Mouse (Mus musculus): ENCODE results near the gene Gnb2. TPM values are rescaled to one million over a fixed set of nuclear protein-coding genes. Genes with fewer than 3 reads are reported as not detected.
A peak's percentile ranks its signal among the peaks of the same experiment; 100 is the strongest.

Gene Gnb2
- polyA plus RNA-seq (2014; fragmentation: Nextera tagmentation; extraction: Ambion mirVana) = 352 and 360 TPM in 2 replicates

GRCm38 (mm10) chr5:137533117-137533827, at the start of gene Gnb2, which contains the start of gene Epo:
Gene Gnb2 (minus strand): TSS chr5:137533510.
Gene Epo (minus strand): TSS chr5:137533242.
- ATAC-seq (ENCODE audit: insufficient number of reproducible peaks, low FRiP score, low TSS enrichment, low read depth) = peak; percentile 79; the same call in 1 of the 2 replicates
- Histone ChIP-seq H3K27me3 (ENCODE audit: control insufficient read depth, insufficient read depth, low read length) (no peaks in the 10 kb centered on the region), H3K4me1 (ENCODE audit: control insufficient read depth, insufficient read depth, low read length) (peaks cover 8% of the 10 kb centered on the region), H3K9ac (ENCODE audit: low read length) (peak within 1 kb of the TSS; percentile 84), H3K9me3 (ENCODE audit: control insufficient read depth, low read length) (no peaks in the 10 kb centered on the region), H3K4me2 (ENCODE audit: low read depth, severe bottlenecking) (peak within 1 kb of the TSS; percentile 95), H3K36me3 (ENCODE audit: control insufficient read depth, insufficient read depth, low read length) (peaks cover 12% of the 10 kb centered on the region; the same call in 1 of the 2 replicates), H3K4me3 (ENCODE audit: low read depth, low read length) (peak within 1 kb of the TSS; percentile 81), H3K27ac (replicated peaks; ENCODE audit: low read depth, low read length) (peak within 1 kb of the TSS; percentile 83)
- whole genome bisulfite sequencing = 0% methylated on average over 39 of the region's 40 CpGs
- peak; percentile 98 for DNase-seq (ENCODE audit: low spot score)

- Histone ChIP-seq H3K27me3 (ENCODE audit: control insufficient read depth, insufficient read depth, low read length) (peaks cover 23% of the 10 kb centered on the region), H3K9me3 (ENCODE audit: control insufficient read depth, low read length) (no peaks in the 10 kb centered on the region), H3K4me3 (ENCODE audit: low read depth, low read length) (no peak overlapping the region), H3K36me3 (ENCODE audit: control insufficient read depth, insufficient read depth, low read length) (no peaks in the 10 kb centered on the region), H3K4me2 (ENCODE audit: low read depth, severe bottlenecking) (no peak overlapping the region), H3K9ac (ENCODE audit: low read length) (no peak overlapping the region), H3K27ac (replicated peaks; ENCODE audit: low read depth, low read length) (no peak overlapping the region), H3K4me1 (ENCODE audit: control insufficient read depth, insufficient read depth, low read length) (0 out of 2 replicates have a peak, but pooled peaks cover 2% of the 10 kb centered on the region)
- DNase-seq (ENCODE audit: low spot score) (no peak), ATAC-seq (ENCODE audit: insufficient number of reproducible peaks, low FRiP score, low TSS enrichment, low read depth) (no peak)
- WGBS = 34% methylated on average over 8 of the region's 8 CpGs
These were observed 49.4 kb upstream of the Gnb2 start for GRCm38 (mm10) chr5:137582702-137583101.

GRCm38 (mm10) chr5:137580246-137580645, 46.9 kb upstream of the Gnb2 start:
- no peak overlapping the region for H3K9ac ChIP-seq (ENCODE audit: low read length)

GRCm38 (mm10) chr5:137574470-137574901, 41.2 kb upstream of the Gnb2 start:
- Histone ChIP-seq H3K9ac (ENCODE audit: low read length) (no peak overlapping the region), H3K36me3 (ENCODE audit: control insufficient read depth, insufficient read depth, low read length) (no peaks in the 10 kb centered on the region), H3K9me3 (ENCODE audit: control insufficient read depth, low read length) (no peaks in the 10 kb centered on the region), H3K4me1 (ENCODE audit: control insufficient read depth, insufficient read depth, low read length) (no peaks in the 10 kb centered on the region), H3K4me3 (ENCODE audit: low read depth, low read length) (no peak overlapping the region; the same call in 1 of the 2 replicates), H3K4me2 (ENCODE audit: low read depth, severe bottlenecking) (peak overlapping the region; percentile 29; the same call in 1 of the 2 replicates), H3K27me3 (ENCODE audit: control insufficient read depth, insufficient read depth, low read length) (peaks cover 7% of the 10 kb centered on the region; the same call in 1 of the 2 replicates), H3K27ac (replicated peaks; ENCODE audit: low read depth, low read length) (no peak overlapping the region)
- 9% methylated on average over 27 of the region's 27 CpGs for WGBS
- DNase-seq (ENCODE audit: low spot score) (peak; percentile 31), ATAC-seq (ENCODE audit: insufficient number of reproducible peaks, low FRiP score, low TSS enrichment, low read depth) (no peak)

More at GRCm38 (mm10) chr5:137580246-137580645, 46.9 kb upstream of the Gnb2 start:
- no peaks in the 10 kb centered on the region for H3K36me3 ChIP-seq (ENCODE audit: control insufficient read depth, insufficient read depth, low read length)
- 0 out of 2 replicates have a peak, but pooled peaks cover 2% of the 10 kb centered on the region for H3K4me1 ChIP-seq (ENCODE audit: control insufficient read depth, insufficient read depth, low read length)
- ATAC-seq (ENCODE audit: insufficient number of reproducible peaks, low FRiP score, low TSS enrichment, low read depth) = no peak
- no peak overlapping the region for H3K27ac ChIP-seq (replicated peaks; ENCODE audit: low read depth, low read length)
- H3K27me3 ChIP-seq (ENCODE audit: control insufficient read depth, insufficient read depth, low read length) = peaks cover 23% of the 10 kb centered on the region
- no peak overlapping the region for H3K4me3 ChIP-seq (ENCODE audit: low read depth, low read length)
- H3K9me3 ChIP-seq (ENCODE audit: control insufficient read depth, low read length) = no peaks in the 10 kb centered on the region
- 82% methylated on average over 6 of the region's 6 CpGs for WGBS
- H3K4me2 ChIP-seq (ENCODE audit: low read depth, severe bottlenecking) = no peak overlapping the region
- no peak for DNase-seq (ENCODE audit: low spot score)

GRCm38 (mm10) chr5:137570691-137571586, 37.6 kb upstream of the Gnb2 start:
- H3K36me3 ChIP-seq (ENCODE audit: control insufficient read depth, insufficient read depth, low read length) = no peaks in the 10 kb centered on the region
- DNase-seq (ENCODE audit: low spot score) = no peak
- H3K4me1 ChIP-seq (ENCODE audit: control insufficient read depth, insufficient read depth, low read length) = no peaks in the 10 kb centered on the region
- no peak for ATAC-seq (ENCODE audit: insufficient number of reproducible peaks, low FRiP score, low TSS enrichment, low read depth)
- WGBS = 84% methylated on average over 17 of the region's 17 CpGs
- H3K4me3 ChIP-seq (ENCODE audit: low read depth, low read length) = no peak overlapping the region
- H3K27me3 ChIP-seq (ENCODE audit: control insufficient read depth, insufficient read depth, low read length) = peaks cover 7% of the 10 kb centered on the region; the same call in 1 of the 2 replicates
- H3K9me3 ChIP-seq (ENCODE audit: control insufficient read depth, low read length) = no peaks in the 10 kb centered on the region
- H3K4me2 ChIP-seq (ENCODE audit: low read depth, severe bottlenecking) = no peak overlapping the region
- H3K9ac ChIP-seq (ENCODE audit: low read length) = no peak overlapping the region
- no peak overlapping the region for H3K27ac ChIP-seq (replicated peaks; ENCODE audit: low read depth, low read length)

- no peak overlapping the region for H3K9ac ChIP-seq (ENCODE audit: low read length)
- DNase-seq (ENCODE audit: low spot score) (no peak), ATAC-seq (ENCODE audit: insufficient number of reproducible peaks, low FRiP score, low TSS enrichment, low read depth) (no peak)
- no peaks in the 10 kb centered on the region for H3K36me3 ChIP-seq (ENCODE audit: control insufficient read depth, insufficient read depth, low read length)
- no peak overlapping the region for H3K4me3 ChIP-seq (ENCODE audit: low read depth, low read length)
- WGBS = 67% methylated on average over 7 of the region's 7 CpGs
- H3K9me3 ChIP-seq (ENCODE audit: control insufficient read depth, low read length) = no peaks in the 10 kb centered on the region
- peaks cover 7% of the 10 kb centered on the region; the same call in 1 of the 2 replicates for H3K27me3 ChIP-seq (ENCODE audit: control insufficient read depth, insufficient read depth, low read length)
- no peak overlapping the region for H3K27ac ChIP-seq (replicated peaks; ENCODE audit: low read depth, low read length)
- H3K4me2 ChIP-seq (ENCODE audit: low read depth, severe bottlenecking) = no peak overlapping the region
- no peaks in the 10 kb centered on the region for H3K4me1 ChIP-seq (ENCODE audit: control insufficient read depth, insufficient read depth, low read length)
These were observed 36.9 kb upstream of the Gnb2 start for GRCm38 (mm10) chr5:137570181-137570580.

- no peak within 1 kb of the TSS for H3K4me2 ChIP-seq (ENCODE audit: low read depth, severe bottlenecking)
- peak; percentile 39 for DNase-seq (ENCODE audit: low spot score)
- no peak for ATAC-seq (ENCODE audit: insufficient number of reproducible peaks, low FRiP score, low TSS enrichment, low read depth)
- no peak within 1 kb of the TSS for H3K4me3 ChIP-seq (ENCODE audit: low read depth, low read length)
- no peak within 1 kb of the TSS for H3K27ac ChIP-seq (replicated peaks; ENCODE audit: low read depth, low read length)
- peaks cover 7% of the 10 kb centered on the region; the same call in 1 of the 2 replicates for H3K27me3 ChIP-seq (ENCODE audit: control insufficient read depth, insufficient read depth, low read length)
- H3K9me3 ChIP-seq (ENCODE audit: control insufficient read depth, low read length) = no peaks in the 10 kb centered on the region
- H3K9ac ChIP-seq (ENCODE audit: low read length) = no peak within 1 kb of the TSS
- WGBS = 32% methylated on average over 9 of the region's 9 CpGs
- H3K4me1 ChIP-seq (ENCODE audit: control insufficient read depth, insufficient read depth, low read length) = no peaks in the 10 kb centered on the region
- no peaks in the 10 kb centered on the region for H3K36me3 ChIP-seq (ENCODE audit: control insufficient read depth, insufficient read depth, low read length)
These were observed 36.4 kb upstream of the Gnb2 start, which contains the start of gene Tfr2 for GRCm38 (mm10) chr5:137569665-137570064. Gene Tfr2 (plus strand): TSS chr5:137569840.

GRCm38 (mm10) chr5:137569031-137569430, 35.7 kb upstream of the Gnb2 start:
- Histone ChIP-seq H3K4me2 (ENCODE audit: low read depth, severe bottlenecking) (no peak overlapping the region), H3K4me3 (ENCODE audit: low read depth, low read length) (no peak overlapping the region), H3K9ac (ENCODE audit: low read length) (no peak overlapping the region), H3K4me1 (ENCODE audit: control insufficient read depth, insufficient read depth, low read length) (no peaks in the 10 kb centered on the region), H3K27me3 (ENCODE audit: control insufficient read depth, insufficient read depth, low read length) (peaks cover 2% of the 10 kb centered on the region; the same call in 1 of the 2 replicates), H3K27ac (replicated peaks; ENCODE audit: low read depth, low read length) (no peak overlapping the region), H3K36me3 (ENCODE audit: control insufficient read depth, insufficient read depth, low read length) (no peaks in the 10 kb centered on the region), H3K9me3 (ENCODE audit: control insufficient read depth, low read length) (no peaks in the 10 kb centered on the region)
- no peak for ATAC-seq (ENCODE audit: insufficient number of reproducible peaks, low FRiP score, low TSS enrichment, low read depth)
- no peak for DNase-seq (ENCODE audit: low spot score)
- WGBS = 68% methylated on average over 12 of the region's 12 CpGs
